Mouse (Mus musculus) kidney, adult 2 months (tissue): ENCODE results near the gene Prrg2. TPM values are rescaled to one million over a fixed set of nuclear protein-coding genes. Genes with fewer than 3 reads are reported as not detected.

ENCODE experiments used
- DNase-seq: peaks from one replicate; pipeline ENCODE4 v3.0.0; 2021
- H3K27ac ChIP-seq: fragments of 200-500 bp; 2 replicates; pipeline ENCODE4 v1.5.1; 2012; ENCODE audit warnings: low read depth, low read length, control low read depth, inconsistent platforms; ENCODE audit not compliant: insufficient read depth
- H3K27me3 ChIP-seq: fragments of 200-500 bp; replicated peaks from 2 replicates; pipeline ENCODE4 v1.6.1; 2012; ENCODE audit warnings: mild to moderate bottlenecking, moderate library complexity, low read length, inconsistent platforms; ENCODE audit not compliant: control insufficient read depth, insufficient read depth
- H3K36me3 ChIP-seq: fragments of 200-500 bp; 2 replicates; pipeline ENCODE4 v1.6.1; 2012; ENCODE audit warnings: mild to moderate bottlenecking, moderate library complexity, low read length, inconsistent platforms; ENCODE audit not compliant: control insufficient read depth, insufficient read depth
- H3K4me1 ChIP-seq: fragments of 200-500 bp; 2 replicates; pipeline ENCODE4 v1.6.1; 2011; ENCODE audit warnings: low read length; ENCODE audit not compliant: control insufficient read depth, insufficient read depth
- H3K4me3 ChIP-seq: fragments of 200-500 bp; 2 replicates; pipeline ENCODE4 v1.5.1; 2011; ENCODE audit warnings: mild to moderate bottlenecking, low read depth, low read length, control low read depth; ENCODE audit not compliant: insufficient read depth
- CTCF ChIP-seq: fragments of 200-500 bp; conservative IDR thresholded peaks from 2 replicates; pipeline ENCODE4 v1.5.1; 2011; ENCODE audit warnings: low read depth, mild to moderate bottlenecking, control low read depth, low read length, moderate library complexity, mixed read lengths; ENCODE audit not compliant: insufficient read depth, insufficient read length
- POLR2A ChIP-seq: fragments of 200-500 bp; IDR thresholded peaks from one replicate; pipeline ENCODE4 v1.6.1; 2011; ENCODE audit warnings: low read depth, low read length, control low read depth
- WGBS: fragments of 180-500 bp; shearing (Covaris S2); methylation state at CpG from one replicate; pipeline ENCODE4 v1.1.7; 2018; 5-methylcytosine and 5-hydroxymethylcytosine counted together
- polyA plus RNA-seq: library from polyadenylated mRNA; depleted of rRNA; stranded (reverse); fragments of >200 nt; gene quantifications from 2 replicates; pipeline ENCODE4 v1.2.3, GENCODE M21; 2012

Gene Prrg2
- polyA plus RNA-seq, 1 experiment = 80.9 TPM

DNA sequence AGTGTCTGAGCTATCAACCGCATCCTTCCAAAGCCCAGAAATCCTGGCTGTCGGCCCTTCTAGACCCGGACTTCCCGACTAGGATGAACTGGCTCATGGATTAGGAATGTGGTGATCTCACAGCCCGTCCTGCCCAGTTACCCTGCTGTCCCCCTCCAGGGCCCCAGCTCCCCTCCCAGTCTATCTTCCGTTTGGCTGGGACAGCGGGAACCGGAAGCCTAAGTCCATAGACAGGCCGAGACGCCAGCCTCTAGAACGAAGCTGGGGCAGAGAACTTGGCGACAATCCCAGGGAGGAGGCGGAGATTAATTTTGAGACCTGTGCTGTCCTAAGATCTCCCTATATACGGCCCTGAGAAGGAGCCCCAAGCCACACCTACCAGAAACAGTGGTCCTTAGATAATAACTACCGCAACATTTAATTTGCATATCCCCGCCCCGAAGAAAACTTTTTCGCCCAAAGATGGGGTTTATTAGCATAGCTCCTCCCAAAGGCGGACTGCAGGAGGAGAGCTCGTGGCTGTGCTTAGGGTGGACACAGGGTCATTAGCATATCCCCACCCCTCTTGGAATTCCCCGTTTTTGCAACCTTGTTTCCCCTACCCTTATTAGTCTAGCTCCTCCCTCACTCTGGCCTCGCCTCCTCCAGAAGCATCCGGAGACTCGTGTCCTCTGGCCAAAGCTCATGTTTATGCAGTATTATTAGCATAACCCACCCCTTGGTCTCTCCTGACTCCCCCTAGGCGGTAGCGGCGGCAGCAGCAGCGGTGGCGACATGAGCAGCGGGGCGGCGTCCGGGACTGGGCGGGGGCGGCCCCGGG, 45.0 kb downstream of the Prrg2 start, which contains the start of gene Rras:
Rras (plus strand) TSS at position 720 of the 820 bp plus-strand sequence.
- Histone ChIP-seq H3K27ac (peak within 1 kb of the TSS; percentile 96), H3K27me3 (no peaks in the 10 kb centered on the region), H3K36me3 (no peaks in the 10 kb centered on the region), H3K4me3 (peak within 1 kb of the TSS; percentile 51), H3K4me1 (peaks cover 3% of the 10 kb centered on the region; the same call in 1 of the 2 replicates)
- DNase-seq = peak; percentile 99
- WGBS = under 1% methylated on average over 36 of the region's 36 CpGs
- TF ChIP-seq CTCF = no peak
- TF ChIP-seq POLR2A = peak; percentile 47

DNA sequence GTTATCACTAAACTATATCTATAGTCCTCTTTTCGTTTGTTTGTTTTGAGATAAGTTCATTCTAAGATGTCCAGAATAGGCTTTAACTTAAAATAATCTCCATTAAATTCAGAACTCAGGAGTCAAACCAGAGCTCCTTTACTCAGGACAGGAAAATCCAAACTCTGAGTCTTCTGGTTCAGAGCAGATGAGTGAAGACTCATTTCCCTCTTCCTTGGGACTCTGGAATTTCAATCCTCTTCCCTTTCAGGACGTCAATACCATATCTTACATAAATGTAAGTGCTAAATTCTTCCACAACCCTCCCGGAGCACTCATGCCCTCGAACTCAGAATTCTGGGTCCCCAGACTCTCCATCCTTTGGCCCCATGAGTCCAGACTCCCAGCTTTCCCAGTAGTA, 45.7 kb downstream of the Prrg2 start:
- no peak for DNase-seq
- Histone ChIP-seq H3K27ac (peak overlapping the region; percentile 96), H3K4me1 (peaks cover 3% of the 10 kb centered on the region; the same call in 1 of the 2 replicates), H3K27me3 (no peaks in the 10 kb centered on the region), H3K4me3 (peak overlapping the region; percentile 43), H3K36me3 (no peaks in the 10 kb centered on the region)
- WGBS = 1% methylated on average over 4 of the region's 4 CpGs
- TF ChIP-seq CTCF (no peak), POLR2A (no peak)

DNA sequence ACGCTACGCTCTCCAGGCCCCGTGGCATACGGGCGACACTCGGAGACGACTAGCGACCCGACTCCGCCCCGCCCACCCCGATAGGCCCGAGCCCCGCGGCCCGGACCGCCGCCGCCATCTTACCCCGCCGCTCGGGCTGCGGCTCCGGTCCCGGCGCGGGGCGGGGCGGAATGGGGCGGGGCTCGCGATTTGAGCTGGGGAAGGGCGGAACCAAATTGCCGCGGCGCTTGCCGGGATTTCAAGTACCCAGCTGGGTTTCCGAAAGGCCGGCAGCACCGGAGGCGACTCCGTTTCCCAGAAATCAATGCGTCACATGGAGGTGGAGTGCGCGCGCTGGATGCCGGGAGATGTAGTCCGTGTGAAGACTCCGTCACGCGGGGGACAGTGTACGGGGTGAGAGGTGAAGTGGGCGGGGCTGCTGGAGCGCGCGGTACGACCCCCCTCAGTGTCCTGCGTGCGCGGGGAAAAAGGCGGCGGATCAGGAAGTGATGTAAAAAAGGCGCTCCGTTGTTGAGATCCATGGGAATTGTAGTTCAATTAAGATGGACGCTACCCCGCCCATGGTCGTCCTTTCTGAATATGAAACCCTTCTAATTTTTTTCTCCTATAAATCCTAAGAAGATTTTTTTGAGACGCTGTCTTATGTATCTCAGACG, 46.4 kb downstream of the Prrg2 start, which contains the start of gene Scaf1:
Scaf1 (minus strand) TSS at position 407 of the 656 bp plus-strand sequence.
- H3K27me3 ChIP-seq = no peaks in the 10 kb centered on the region
- WGBS = 1% methylated on average over 69 of the region's 69 CpGs
- peak; percentile 100 for DNase-seq
- no peaks in the 10 kb centered on the region for H3K36me3 ChIP-seq
- peaks cover 3% of the 10 kb centered on the region; the same call in 1 of the 2 replicates for H3K4me1 ChIP-seq
- TF ChIP-seq POLR2A = no peak
- no peak for TF ChIP-seq CTCF
- peak within 1 kb of the TSS; percentile 96 for H3K27ac ChIP-seq
- H3K4me3 ChIP-seq = peak within 1 kb of the TSS; percentile 90

DNA sequence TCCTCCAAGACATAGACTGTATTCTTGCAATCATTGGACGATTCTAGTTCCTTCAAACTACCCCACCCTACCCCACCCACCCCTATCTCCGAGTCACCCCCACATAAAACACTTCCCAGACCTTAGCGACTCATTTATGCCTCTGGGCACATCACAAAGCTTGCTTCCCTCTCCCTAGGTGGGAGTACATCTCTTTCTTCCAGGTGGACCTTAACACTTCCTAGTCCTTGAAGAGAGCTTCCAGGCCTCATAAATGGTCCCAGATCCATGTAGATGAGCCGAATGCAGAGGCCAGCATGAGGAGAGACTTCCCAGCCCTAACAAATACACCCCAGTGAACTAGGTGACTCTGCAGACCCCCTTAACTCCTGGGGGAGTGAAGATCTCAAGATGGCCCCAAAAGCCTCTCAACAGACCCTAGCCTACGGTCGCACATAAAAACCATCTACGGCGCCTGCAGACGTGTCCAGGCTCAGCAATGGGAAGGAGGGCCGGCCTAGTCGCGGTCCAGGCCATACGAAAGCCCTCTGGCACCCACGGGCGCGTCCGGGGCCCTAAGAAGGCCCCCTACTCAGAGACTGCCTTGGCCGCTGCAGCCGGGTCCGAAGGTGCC, 47.0 kb downstream of the Prrg2 start:
- no peak for DNase-seq
- WGBS = under 1% methylated on average over 20 of the region's 20 CpGs
- no peaks in the 10 kb centered on the region for H3K27me3 ChIP-seq
- peaks cover 3% of the 10 kb centered on the region; the same call in 1 of the 2 replicates for H3K4me1 ChIP-seq
- TF ChIP-seq CTCF = no peak
- H3K27ac ChIP-seq = peak overlapping the region; percentile 32
- H3K4me3 ChIP-seq = peak overlapping the region; percentile 90
- H3K36me3 ChIP-seq = no peaks in the 10 kb centered on the region

DNA sequence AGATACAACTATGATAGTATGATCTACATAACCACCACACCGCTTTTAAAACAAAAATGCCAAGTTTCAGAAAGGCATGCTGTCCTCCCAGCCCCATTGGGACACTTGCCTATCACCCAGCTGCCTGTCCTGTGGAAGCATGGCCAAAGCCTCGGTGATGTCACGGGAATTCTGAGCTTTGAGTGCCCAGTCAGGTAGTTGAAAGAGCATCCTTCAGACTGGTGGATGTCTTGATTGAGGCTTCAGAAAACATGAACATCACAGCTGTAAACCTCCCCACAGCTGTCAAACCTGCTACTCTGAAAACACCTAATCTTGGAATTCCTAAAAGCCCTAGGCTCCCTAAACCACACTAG, 48.4 kb downstream of the Prrg2 start:
- Histone ChIP-seq H3K4me1 (peaks cover 3% of the 10 kb centered on the region; the same call in 1 of the 2 replicates), H3K4me3 (no peak overlapping the region), H3K27me3 (no peaks in the 10 kb centered on the region), H3K36me3 (no peaks in the 10 kb centered on the region), H3K27ac (no peak overlapping the region)
- TF ChIP-seq CTCF = no peak
- no peak for TF ChIP-seq POLR2A
- 96% methylated on average over 3 of the region's 3 CpGs for WGBS
- DNase-seq = no peak

DNA sequence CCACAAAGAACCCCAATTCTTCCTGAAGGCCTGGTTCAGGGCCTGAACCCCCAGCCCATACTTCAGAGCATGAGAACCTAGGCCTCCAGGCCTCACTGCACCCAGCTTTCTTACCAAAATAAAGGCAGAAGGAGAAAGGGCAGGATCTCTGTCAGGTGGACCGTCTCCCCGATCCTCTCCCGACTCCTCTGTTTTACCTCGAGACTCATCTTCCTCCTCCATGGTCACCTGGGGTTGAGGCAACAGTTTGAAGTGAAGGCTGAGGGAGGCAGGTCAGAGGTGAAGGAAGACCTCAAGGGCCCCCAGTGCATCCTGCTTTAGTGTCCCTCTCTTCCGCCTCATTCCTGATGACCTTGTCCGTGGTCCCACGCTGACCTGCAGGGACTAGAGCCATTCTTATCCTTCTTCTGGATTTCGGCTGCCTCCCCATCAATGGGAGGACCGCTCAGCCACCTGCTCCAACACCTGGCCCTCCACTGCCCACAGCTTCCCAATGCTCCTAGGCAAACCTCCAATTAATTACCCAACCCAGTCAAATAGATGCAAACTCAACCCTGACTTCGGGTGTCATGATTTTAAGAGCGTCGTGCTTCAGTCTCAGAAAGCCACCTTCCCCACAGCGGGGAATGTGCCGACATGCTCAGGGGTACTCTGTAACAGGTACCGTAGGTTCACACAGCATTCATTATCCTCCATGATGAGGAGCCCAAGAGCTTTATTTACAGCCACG, 48.9 kb downstream of the Prrg2 start:
- no peak overlapping the region for H3K4me3 ChIP-seq
- TF ChIP-seq POLR2A (no peak), CTCF (no peak)
- WGBS = 93% methylated on average over 16 of the region's 16 CpGs
- no peaks in the 10 kb centered on the region for H3K36me3 ChIP-seq
- peaks cover 3% of the 10 kb centered on the region; the same call in 1 of the 2 replicates for H3K4me1 ChIP-seq
- H3K27me3 ChIP-seq = no peaks in the 10 kb centered on the region
- DNase-seq = no peak
- H3K27ac ChIP-seq = no peak overlapping the region

DNA sequence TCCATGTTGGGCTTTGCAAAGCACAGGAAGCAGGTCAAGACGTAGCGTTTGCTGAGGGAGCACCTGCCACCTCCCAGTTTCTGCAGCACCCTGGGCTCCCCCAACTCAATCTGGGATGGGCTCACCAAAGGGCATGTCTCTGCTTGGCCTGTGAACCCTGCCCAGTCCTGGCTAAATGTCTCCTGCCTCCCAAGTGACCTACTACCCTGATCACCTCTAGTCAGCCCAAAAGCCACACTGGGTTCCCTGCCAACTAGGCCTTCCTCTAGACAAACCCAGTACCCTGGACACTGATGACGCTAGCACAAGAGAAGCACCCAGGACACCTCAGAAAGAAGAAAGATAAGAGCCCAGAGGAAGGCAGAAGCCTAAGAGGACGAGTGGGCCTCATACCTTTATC, 49.7 kb downstream of the Prrg2 start:
- H3K27ac ChIP-seq = no peak overlapping the region
- DNase-seq = no peak
- 81% methylated on average over 4 of the region's 4 CpGs for WGBS

More for the DNA sequence above, 49.7 kb downstream of the Prrg2 start:
- Histone ChIP-seq H3K4me1 (no peaks in the 10 kb centered on the region; the same call in 1 of the 2 replicates), H3K27me3 (no peaks in the 10 kb centered on the region), H3K4me3 (no peak overlapping the region), H3K36me3 (no peaks in the 10 kb centered on the region)
- TF ChIP-seq POLR2A = no peak
- TF ChIP-seq CTCF = no peak
